Mouse (Mus musculus): ENCODE data around the gene Kdm6b.
A peak's percentile ranks its signal among the peaks of the same experiment; 100 is the strongest.
"Not testable (repeated sequence)": the region's sequence is repeated elsewhere in the genome, so short reads cannot be mapped to it uniquely, and the experiment has no call there.

The Kdm6b gene

DNA sequence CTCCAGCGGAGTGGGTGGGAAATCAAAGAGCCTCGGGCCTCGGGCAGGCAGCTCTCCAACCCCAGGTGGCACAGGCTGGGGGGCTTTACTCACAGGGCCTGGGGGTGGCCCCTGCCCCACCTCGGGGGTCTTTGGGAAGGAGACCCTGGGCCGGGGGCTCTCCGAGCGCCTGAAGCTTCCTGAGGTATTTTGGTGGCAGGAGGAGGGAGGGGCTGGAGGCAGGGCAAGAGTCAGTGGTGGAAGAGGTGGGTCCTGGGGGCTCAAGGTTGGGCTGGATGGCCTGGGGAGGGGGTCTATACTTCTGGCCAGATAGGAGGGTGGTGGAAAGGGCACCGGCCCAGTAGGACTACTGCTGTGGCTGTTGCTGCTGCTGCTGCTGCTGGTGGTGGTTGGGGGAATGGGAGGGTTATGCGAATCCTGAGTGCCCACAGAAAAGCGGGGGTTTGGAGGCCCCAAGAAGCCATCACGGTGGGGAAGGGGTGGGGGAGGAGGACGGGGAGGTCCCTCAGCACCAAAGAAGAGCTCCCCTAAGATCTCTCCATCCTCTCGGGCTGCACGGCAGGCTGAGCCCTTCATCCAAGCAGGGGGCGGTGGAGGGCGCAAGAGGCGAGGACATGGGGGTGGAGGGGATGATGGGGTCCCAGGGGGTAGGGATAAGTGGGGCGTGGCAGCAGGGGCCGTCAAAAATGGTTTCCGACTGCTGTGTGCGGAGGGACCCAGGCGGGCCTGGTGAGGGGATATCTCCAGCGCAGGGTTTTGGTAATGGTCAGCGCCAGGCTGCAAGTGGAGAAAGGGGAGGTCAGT is 7.9 kb downstream of the Kdm6b start:
- peak; percentile 61 for DNase-seq

DNA sequence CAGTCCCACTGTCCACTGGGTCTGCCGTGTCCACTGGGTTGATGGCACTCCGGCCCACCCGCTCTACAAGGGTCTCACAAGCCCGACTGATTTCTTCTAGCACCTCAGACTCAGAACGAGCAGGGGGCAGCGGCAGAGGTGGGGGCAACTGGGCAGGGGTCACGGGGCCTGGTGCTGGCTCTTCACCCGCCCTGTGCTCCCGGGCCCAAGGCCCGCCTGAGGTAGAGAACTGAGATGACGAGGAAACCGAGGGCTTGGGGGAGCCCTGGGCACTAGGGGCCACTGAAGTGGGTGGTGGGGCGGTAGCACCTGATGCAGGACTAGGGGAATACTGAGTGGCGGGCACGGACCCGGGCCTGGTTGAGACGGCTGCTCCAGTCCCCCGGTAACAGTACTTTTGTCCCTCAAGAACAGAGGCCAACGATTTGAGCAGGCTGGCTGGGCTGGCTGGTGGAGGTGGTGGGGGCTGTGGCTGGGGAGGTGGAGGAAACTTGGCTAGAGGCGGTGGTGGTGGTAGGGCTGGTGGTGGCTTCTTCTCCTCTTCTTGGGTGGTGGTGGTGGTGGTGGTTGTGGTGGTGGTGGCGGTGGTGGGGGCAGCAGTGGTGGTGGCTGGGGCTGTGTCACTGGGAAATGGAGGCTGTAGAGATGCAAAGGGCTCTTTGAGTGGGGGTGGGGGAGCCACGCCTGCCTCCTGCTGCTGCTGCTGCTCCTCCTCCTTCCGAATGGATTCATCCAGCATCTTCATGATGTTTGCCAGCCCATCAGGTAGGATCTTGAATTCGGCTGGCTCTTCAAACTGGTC is 8.7 kb downstream of the Kdm6b start:
- DNase-seq = peak; percentile 64

DNA sequence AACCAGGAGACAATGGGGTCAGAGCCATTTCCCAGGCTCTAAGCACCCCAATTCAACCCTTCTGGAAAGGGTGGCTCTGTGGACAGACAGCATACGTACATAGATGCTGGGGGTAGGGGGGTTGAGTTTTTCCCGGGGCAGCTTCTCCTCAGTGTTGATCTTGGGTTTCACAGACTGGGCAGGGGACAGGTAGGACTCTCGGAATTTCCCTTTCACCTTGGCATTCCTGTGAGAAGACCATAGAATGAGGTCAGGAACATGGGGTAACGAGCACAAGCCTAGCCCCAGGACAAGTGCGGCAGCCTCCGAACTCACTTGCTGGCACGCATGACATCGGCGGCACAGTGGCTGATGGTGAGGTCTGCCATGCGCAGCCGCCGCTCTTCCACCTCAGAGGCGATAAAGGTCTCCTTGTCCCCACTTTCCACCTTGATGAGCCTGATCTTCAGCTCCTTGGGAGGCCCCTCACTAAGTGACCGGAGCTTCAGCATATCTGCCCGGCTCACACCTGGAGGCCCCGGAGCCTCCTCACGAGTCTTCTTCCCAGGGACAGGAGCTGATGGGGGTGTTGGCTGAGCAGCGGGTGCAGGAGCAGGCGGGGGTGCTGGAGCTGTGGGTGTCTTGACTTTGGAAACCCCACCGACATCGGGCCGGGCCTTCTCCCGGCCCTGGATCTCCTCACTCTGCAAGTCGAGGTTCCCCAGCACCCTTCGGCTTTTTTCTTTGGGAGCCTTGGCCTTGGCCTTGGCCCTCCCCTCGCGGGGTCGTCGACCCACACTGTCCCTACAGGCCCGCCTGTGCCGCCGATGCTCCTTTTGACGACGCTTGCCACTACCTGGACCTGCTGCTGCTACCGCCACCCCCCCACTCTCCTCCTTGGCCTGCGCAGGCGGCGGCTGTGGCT is 9.5 kb downstream of the Kdm6b start:
- DNase-seq = no peak

DNA sequence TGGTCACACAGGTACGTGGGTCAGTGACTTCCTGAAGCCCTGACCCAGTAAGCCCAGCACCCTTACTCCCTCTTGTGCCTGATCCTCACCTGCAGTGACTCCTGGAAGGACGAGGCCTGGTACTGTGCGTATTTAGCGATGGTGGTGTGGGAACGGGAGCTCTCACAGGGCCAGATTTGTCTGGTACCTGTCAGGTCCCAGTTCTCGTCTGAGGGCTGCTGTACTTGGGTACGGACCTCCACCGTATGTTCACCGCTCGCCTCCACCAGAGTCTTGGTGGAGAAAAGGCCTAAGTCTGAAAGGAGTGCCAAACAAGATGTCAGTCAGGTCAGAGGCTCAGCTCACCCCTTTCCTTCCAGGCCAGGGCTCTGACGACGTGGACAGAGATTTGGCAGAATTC is 11.5 kb downstream of the Kdm6b start:
- DNase-seq = peak; percentile 62

DNA sequence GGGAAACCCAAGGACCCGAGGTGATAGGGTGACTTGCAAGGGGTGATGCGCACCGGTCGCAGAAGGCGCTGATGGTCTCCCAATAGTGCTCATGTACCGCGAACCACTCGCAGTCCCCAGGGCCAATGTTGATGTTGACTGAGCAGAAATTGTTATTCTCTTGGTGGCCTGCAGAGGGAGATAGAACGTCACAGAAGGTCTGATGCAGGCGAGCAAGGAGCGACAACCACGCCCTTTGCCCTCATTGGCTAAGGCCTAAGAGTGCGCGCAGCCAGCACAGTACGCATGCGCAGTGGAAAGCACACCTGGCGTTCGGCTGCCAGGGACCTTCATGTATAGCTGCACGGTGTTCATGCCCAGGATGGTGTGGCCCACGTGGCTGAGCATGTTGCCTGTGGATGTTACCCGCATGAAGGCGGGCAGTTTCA is 12.3 kb downstream of the Kdm6b start:
- DNase-seq = peak; percentile 97

DNA sequence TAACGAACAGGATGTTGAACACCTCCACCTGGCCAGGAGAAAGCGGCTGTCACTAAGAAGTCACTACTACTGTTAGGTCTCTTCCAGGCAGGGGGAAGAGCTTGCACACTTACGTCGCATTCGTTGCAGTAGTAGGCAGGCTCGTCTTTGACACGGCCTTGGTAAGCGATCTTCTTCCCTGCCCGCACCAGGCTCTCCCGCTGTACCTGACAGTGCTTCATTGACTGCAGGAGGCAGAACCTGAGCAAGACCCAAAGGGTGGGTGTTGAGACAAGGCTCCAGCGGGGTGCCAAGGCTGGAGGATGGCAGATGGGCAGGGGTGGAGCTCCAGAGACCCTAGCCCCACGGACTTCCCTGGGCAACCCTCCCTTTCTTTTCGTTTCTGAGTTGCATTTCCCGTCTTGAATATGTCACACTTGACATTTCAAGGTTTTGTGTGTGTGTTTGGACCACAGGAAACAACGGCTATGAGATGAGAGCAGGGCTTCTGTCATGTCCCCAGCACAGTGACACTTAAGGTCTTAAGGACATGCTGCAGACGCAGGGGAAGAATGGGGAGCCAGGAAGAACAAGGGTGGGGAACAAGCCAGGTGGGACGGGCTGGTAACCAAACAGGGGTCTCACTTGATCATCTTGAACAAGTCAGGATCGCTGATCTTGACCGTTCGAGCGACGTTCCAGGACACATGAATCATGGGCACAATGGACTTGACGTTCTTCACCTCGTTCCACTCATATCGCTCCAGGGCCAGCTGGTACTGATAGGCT is 13.2 kb downstream of the Kdm6b start:
- peak; percentile 64 for DNase-seq

DNA sequence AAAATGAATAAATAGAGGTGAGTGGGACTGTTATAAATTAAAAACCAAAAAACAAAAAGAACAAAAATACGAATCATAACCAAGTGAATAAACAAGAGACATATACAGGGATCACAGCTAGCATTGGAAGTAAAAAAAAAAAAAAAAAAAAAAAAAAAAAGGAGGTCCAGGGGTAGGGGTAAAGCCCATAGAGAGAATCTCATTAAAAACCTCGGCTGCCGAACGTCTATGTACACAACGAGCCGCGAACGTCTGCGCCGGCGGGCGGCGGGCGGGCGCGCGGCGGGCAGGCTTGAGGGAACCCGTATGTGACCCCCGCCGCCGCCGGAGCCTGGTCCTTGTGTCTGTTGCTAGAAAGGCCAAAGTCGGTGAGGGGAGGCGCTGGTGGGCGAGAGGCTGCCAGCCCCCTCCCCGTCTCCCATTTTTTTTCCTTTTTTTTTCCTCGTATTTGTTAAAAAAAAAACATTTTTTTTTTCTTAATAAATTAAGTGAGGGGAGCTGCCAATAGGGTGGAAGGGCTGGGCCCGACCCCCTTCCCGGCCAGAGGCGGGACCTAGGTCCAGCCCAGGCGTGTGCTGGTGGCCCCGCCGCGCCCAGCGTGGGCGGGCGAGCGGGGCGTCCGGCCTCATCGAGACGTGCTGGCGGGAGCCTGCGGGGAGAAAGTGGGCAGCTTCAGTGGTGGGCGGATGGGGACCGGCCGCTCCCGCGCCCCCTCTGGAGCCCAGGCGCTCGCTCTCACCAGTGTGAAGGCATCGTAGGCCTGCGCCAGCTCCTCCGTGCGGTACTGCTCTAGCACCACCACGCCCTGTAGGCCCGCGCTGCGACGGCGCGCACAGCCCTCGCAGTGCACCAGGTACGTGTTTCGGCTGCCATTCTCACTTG is 14.0 kb downstream of the Kdm6b start:
- peak; percentile 67 for DNase-seq

DNA sequence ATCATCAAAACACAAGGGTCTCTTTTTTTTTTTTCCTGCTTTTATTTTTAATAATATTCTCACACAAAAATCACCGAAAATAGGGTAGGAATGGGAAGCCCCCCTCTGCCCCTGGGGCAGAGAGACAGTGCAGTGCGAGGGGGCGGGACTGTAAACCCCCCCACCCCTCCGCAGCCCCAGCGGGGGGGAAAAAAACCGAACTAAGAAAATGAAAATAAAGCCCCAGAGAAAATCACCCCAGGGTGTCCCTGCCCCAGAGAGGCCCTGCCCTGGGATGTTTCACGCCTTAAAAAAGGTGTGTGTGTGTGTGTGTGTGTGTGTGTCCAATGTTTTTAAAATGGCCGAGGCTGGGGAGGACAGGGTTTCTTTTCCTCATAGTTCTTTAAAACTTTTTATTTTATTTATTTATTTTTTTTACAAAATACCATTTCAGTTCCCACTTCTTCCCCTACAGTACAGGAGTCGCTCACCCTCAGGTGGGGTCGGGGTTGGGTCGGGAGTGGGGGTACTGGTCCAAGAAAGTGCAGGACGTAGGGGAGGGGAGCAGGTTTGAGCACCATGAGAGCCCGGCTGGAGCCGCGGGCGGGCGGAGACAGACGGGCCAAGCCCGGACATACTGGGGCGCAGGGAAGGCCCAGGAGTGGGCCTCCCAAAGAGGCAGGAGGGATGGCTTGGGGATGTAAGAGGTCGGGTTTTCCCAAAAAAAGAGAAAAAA is 14.8 kb downstream of the Kdm6b start:
- DNase-seq = peak; percentile 66

DNA sequence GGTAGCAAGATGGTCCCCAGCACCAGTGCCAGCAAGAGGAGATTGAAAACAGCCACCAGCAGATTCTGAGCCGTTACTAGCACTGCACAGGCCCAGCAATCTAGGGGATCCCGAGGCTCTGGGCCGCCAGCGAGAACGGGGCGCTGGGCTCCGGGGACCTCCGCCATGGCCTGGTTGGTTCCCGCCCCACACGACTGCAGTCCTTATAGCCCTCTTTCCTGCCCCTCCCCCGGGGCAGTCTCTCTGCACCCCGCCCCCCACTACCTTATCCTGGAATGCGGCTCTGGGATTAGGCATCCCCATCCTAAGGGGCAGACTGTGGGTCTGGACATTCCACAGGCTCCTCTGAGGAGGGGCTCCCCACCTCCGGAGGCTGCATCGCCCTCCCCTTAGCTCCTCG is 15.4 kb downstream of the Kdm6b start, which contains the start of gene Tmem88:
Tmem88 (minus strand) TSS at position 176 of the 400 bp plus-strand sequence.
- DNase-seq = peak; percentile 75

DNA sequence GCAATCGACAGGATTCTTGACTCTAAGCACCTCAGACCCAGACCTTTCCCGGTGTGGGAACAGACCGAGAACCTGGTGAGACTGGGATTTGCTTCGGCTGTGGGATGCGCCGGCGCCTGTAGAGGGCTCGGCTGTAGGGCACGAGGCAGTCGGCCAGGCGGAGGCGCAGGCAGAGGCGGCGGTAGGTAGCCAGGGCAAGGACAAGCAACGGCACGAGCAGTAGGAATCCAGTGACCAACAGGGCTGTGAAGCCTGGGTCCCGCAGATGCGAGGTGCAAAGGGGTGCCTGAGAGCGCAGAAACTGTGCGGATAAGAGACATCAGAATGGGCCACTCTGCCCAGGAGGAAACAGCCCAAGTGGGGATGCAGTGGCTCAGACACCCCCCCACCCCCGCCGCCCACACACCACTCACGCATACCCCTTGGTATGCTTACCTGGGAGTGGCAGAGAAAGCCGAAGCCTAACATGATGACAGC is 15.9 kb downstream of the Kdm6b start:
- DNase-seq = peak; percentile 73

DNA sequence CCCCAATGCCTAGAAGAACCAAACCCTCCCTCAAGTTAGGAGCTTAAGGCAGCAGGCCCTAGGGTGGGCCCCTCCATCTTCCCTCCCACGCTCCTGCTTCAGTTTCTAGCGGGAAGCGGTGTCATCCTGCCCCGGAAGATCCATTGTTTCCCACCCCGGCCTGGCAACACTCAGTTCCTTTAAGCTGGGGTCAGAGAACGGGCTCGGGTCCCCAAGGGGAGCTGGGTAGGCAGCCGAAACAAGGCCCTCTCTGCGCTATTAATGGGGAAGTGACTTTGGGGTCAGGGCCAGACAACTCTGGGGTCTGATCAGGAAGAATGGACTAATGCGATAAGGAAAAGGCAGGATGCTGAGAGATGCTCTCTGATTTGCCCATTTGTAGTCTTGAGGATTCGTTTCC is 16.7 kb downstream of the Kdm6b start:
- DNase-seq = peak; percentile 72

DNA sequence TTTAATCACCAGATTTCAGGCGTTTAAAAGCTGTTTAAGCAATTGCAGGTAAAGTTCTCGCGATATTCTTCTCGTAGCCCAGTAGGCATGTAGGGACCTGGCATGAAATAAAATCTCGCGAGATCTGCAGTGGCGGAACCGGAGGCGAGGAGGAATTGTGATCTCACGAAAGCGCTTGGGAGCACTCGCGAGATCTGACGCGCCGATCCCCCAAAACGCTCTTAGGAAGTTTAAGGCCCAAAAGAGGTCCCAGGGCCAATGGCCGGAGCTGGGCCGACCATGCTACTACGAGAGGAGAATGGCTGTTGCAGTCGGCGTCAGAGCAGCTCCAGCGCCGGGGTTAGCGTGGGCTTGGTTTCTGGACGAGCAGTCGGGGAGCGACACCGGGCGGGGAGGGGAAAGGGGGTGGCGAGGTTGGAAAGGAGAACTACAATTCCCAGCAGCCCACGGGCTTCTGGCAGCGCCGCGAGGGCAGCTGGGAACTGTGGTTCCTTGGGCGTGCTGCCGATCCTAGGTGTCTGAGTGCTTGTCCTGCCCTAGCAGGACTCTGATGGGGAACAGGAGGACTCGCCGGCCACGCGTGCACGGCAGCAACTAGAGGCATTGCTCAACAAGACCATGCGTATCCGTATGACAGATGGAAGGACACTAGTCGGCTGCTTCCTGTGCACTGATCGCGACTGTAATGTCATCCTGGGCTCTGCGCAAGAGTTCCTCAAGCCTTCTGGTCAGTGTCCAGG is 17.7 kb downstream of the Kdm6b start:
- DNase-seq = peak; percentile 99

DNA sequence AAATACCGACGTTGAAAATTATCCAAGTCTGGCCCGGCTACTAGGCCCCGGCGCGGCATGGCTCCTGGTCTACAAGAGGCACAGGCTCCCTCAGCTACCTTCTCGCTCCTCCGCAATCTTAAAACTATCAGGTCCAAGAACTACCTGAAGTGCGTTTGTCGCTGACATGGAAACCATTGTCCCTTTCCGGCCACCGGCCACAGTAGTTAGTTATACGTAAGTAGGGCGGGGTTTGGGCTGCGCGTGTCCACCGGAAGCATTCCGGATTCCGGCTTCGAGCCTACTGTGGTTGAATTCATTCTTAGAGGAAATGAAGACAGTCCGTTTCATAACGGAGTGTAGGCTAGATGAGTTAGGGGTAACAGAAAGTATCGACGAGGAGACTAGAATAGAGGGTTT is 18.2 kb downstream of the Kdm6b start, which contains the start of the genes Naa38 and Cyb5d1:
Naa38 (plus strand) TSS at position 253 of the 399 bp plus-strand sequence.
Cyb5d1 (minus strand) TSS at position 397 of the 399 bp plus-strand sequence.
- DNase-seq = peak; percentile 95

DNA sequence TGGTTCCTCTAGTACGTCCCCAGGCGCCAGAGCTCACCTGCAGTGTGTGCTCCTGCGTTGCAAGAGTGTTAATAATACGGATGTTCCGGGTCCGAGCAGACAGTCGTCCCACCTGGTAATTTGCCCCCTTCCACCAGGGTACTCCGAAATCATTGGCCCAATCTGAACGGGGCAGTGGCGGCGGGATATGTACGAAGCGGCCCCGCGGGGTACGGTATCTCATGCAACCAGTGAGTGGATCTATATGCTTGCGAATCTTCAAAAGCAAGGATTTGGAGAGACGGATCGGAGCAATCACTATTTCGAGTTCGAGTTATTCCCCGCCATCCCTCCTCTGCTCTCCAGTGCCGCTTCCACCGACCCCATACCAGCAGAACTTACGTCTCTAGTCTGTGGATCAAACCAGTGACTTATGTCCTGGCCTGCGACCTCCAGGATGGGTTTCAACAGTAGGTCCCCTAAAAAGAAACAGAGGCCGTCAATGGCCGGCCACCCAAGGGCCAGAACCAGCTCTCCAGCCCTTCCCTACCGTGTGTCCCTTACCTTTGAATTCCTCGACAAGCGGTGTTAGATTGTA is 18.8 kb downstream of the Kdm6b start:
- DNase-seq = not testable (repeated sequence)

DNA sequence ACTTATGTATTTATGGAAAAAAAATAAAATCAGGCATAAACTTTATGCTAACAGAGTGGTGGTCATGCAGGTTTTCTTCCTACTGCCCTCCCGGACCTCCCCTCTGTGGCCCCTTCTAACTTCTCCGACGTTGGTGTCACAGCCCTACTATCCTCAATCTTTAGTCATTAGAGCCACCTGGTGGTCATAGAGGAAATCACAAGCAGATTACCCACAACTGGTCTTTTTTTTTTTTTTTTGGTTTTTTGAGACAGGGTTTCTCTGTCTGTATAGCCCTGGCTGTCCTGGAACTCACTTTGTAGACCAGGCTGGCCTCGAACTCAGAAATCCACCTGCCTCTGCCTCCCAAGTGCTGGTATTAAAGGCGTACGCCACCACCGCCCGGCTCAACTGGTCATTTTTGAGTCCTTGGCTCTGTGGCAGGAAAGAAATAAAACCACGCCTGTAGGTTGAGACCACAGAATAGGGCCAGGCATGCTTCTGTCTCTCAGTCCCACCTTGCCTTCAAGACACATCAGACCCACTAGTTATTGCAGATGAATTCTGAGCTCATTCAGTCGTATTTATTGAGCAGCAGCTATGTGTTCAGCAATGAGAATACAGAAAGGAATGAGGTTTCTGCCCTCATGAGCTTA is 23.0 kb downstream of the Kdm6b start:
- DNase-seq = peak; percentile 64

DNA sequence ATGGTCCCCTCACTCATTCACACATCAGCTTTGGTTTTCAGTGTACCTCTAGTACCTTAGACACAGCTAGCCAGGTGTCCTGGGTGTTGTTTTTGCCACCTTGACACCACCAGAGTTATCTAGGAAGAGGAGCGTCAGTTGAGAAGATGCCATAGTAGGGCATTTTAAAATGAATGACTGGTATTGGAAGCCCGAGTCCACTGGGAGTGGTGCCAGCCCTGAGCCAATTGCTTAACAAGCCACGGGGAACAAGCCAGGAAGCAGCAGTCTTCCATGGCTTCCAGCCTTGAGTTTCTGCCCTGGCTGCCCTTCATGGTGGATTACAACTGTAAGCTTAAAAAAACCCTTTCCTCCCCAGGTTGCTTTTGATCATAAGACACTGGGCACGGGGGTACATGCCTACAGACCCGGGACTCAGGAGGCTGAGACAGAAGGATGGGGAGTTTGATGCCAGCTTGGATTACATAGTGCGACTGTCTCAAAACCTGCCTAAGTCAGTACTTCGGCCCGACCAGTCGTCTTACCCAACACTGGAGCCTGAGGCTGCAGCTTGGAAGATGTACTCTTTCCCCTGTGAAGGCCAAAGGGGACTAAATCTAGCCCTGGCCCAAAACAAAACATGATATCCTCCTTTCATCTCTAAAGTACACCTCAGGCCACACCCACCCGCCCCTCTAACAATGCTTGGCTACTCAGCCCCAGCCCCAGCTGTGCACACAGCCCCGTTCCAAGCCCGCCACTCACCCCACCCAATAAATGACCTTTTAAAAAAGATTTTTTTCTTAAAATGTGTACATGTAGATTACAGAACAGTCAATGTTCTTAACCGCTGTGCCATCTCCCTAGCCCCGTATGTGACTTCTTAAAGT is 23.7 kb downstream of the Kdm6b start:
- peak; percentile 56 for DNase-seq

DNA sequence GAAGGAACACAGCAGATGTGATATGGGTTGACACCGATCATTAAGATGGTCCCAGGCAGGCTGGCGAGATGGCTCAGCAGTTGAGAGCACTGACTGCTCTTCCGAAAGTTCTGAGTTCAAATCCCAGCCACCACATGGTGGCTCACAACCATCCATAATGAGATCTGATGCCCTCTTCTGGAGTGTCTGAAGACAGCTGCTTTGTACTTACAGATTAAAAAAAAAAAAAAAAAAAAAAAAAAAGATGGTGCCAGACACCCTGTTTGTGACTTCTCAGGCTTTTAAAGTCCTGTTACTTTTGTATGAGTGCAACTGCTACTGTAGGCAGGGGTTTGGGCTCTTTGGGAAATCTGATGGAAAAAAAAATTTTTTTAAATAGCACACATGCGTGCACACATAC is 24.8 kb downstream of the Kdm6b start:
- no peak for DNase-seq

All from cerebellum, adult 9-11 months (tissue).